Mouse (Mus musculus) liver (tissue): ENCODE measurements around the gene Hdac5.
"Not testable (repeated sequence)": the region's sequence is repeated elsewhere in the genome, so short reads cannot be mapped to it uniquely, and the experiment has no call there.

ENCODE experiments used
- DNase-seq: peaks from one replicate; pipeline ENCODE4 v3.0.0-alpha.2; 2020; ENCODE audit warnings: mixed read lengths

Gene Hdac5

GRCm38 (mm10) chr11:102179836-102180235 is 50.1 kb downstream of the Hdac5 start:
- DNase-seq = no peak

DNA sequence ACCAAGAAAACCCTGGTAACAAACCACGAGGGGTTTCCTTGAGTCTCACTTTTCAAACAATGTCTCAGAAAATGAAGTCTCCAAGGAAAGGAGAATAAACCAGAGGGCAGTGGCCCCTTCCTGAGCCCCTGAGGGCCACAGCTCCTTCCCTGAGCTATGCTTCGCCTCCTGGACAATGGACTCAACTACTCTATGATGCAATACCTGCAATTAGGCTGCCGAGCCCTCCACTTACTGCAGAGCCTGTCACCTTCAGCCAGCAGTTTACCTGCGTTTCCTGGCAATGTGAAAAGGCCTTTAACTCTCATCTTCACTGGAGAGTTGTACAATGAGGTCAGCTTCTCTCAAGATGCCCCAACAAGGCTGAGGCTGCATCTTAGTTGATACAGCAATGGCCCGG is 61.3 kb downstream of the Hdac5 start:
- DNase-seq = no peak

- DNase-seq = no peak
Measured at GRCm38 (mm10) chr11:102167539-102167938, 62.4 kb downstream of the Hdac5 start.

GRCm38 (mm10) chr11:102165971-102166722 is 63.8 kb downstream of the Hdac5 start:
- DNase-seq = no peak

GRCm38 (mm10) chr11:102159781-102160180 is 70.2 kb downstream of the Hdac5 start:
- DNase-seq = no peak

GRCm38 (mm10) chr11:102158024-102158423 is 71.9 kb downstream of the Hdac5 start:
- DNase-seq = not testable (repeated sequence)

GRCm38 (mm10) chr11:102156786-102157089 is 73.2 kb downstream of the Hdac5 start:
- DNase-seq = no peak

- DNase-seq = peak; percentile 86
Measured at GRCm38 (mm10) chr11:102156039-102156785, 73.8 kb downstream of the Hdac5 start, which contains the start of gene Tmem101. Gene Tmem101 (minus strand): TSS chr11:102156404.

DNA sequence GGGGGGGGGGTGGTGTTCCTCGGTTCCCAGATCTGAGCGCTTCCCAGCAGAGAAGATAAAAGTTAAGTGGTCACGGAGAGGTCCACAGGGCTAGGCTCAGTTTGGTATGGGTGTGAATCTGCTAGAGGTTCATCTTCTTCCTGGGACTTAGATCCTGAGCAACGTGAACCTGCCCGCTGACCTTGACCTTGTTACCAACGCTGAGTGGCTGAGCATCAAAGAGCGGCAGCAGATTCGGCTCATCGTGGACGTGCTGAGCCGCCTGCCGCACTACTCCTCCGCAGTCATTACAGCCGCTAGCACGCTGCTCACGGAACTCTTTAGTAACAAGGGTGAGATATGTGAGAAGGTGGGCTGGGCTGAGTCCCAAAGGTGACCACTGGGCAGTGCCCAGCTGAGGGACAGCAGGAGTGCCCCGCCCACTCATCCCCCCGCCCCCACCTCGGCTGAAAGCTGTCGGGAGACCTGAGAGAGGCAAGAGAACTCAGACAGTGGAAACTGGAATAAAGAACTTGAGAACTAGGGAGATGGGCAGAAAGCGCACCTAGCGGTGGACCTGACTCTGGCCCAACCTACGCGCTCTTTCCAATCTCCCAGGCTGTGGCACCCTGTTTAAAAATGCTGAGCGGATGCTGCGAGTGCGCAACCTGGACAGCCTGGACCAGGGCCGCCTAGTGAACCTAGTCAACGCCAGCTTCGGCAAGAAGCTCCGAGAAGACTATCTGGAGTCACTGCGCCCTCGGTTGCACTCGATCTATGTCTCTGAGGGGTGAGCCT is 82.6 kb downstream of the Hdac5 start:
- DNase-seq = no peak

DNA sequence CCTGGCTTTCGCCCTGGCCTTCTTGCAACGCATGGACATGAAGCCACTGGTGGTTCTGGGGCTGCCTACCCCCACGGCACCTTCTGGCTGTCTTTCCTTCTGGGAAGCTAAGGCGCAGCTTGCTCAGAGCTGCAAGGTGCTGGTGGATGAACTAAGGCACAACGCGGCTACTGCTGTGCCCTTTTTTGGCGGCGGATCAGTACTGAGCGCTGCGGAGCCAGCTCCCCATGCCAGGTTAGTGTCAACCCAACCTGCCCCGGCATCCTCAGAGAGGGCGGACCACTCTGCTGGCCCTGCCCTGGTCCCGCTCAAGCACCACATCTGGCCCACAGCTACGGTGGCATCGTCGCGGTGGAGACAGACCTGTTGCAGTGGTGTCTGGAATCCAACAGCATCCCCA is 83.4 kb downstream of the Hdac5 start:
- no peak for DNase-seq

DNA sequence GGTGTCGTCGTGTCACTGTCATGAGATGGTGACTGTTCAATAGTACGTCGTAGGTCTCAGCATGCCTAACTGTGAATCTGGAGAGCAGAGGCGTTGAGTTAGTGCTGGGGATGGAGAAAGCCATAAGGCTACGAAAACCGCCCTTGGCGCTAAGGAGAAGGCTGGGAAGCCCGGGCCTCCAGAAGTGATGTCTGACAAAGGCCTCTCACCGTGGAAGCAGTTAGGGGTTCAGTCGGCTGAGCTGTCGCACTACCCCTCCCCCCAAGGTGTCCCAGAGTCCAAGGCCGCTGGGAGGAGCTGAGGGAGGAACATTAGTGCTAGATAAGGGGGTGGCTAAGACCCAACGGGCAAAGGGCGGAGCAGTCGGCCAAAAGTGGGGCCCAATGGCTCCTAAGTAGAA is 84.0 kb downstream of the Hdac5 start:
- DNase-seq = peak; percentile 75

DNA sequence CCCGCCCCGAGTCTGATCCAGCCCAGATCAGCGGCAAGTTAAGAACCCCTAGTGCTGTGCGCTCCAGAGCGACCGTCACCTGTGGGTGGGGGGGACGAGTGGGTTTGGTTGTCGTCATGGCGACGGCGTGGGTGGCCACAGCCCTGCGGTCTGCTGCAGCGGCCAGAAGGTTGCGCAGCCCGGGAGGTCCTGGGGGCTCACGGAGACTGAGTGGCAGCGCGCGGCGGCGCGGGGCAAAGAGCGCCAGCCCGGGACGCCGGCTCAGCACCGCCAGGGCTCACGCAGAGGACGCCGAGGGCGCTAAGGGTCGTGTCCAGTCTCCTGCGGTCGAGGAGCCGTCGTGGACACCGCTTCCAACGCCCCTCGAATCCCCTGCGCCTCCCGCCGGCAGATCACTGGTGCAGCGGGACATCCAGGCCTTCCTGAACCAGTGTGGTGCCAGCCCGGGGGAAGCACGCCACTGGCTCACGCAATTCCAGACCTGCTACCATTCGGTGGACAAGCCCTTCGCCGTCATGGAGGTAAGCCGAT is 84.4 kb downstream of the Hdac5 start, which contains the start of gene Nags:
Nags (plus strand) TSS at position 43 of the 531 bp plus-strand sequence.
- peak; percentile 67 for DNase-seq

DNA sequence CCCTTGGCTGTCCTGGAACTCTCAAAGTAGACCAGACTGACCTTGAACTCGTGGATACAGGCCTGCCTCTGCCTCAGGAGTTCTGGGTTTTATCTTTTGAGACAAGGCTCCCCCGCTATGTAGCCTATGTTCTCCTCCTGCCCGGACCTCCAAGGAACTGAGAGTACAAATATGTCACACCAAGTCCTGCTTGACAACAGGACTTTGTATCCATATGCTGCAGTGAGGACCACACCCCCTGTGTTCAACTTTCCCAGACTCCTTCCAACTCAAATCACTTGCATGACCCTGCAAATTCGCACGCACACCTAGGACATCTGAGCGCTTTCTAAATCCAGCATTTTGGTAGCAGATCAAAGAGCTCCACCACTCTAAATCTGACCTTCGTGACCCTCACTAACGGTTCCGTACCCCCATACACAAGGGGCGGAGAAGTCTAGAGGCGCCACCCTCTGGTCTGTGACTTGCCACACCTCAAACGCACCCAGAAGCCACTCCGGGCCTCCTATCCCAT is 85.0 kb downstream of the Hdac5 start:
- no peak for DNase-seq
